Mouse (Mus musculus): ENCODE results near the gene Sp2. TPM values are rescaled to one million over a fixed set of nuclear protein-coding genes. Genes with fewer than 3 reads are reported as not detected.

The Sp2 gene
- polyA plus RNA-seq, 1 experiment: 12.1 TPM

GRCm38 (mm10) chr11:96916885-96917396 is 65.8 kb downstream of the Sp2 start:
- no peak for DNase-seq (ENCODE audit: extremely low spot score in 1 of 2, low spot score in 1 of 2)

GRCm38 (mm10) chr11:96916044-96916884 is 66.5 kb downstream of the Sp2 start, which contains the start of gene Cdk5rap3:
Gene Cdk5rap3 (minus strand): TSS chr11:96916496.
- peak; percentile 98 to 99 for DNase-seq (ENCODE audit: extremely low spot score in 1 of 2, low spot score in 1 of 2)

GRCm38 (mm10) chr11:96912682-96913081 is 70.1 kb downstream of the Sp2 start:
- no peak for DNase-seq (ENCODE audit: extremely low spot score in 1 of 2, low spot score in 1 of 2)

GRCm38 (mm10) chr11:96910003-96910402 is 72.8 kb downstream of the Sp2 start:
- peak; percentile 56 to 92 for DNase-seq (ENCODE audit: extremely low spot score in 1 of 2, low spot score in 1 of 2)

- no peak for DNase-seq (ENCODE audit: extremely low spot score in 1 of 2, low spot score in 1 of 2)
Measured at GRCm38 (mm10) chr11:96908594-96908993, 74.2 kb downstream of the Sp2 start.

GRCm38 (mm10) chr11:96906431-96907161 is 76.2 kb downstream of the Sp2 start:
- DNase-seq (ENCODE audit: extremely low spot score in 1 of 2, low spot score in 1 of 2): no peak

Other genes starting within 250 kb of the Sp2 start
- 42.0 and 48.0 TPM in 2 replicates for gene Snx11, start 205.4 kb downstream of the Sp2 start, polyA plus RNA-seq (2012; rRNA removed)
- 37.5 and 42.8 TPM in 2 replicates for gene Cbx1, start 193.8 kb downstream of the Sp2 start, polyA plus RNA-seq (2012; rRNA removed)
- gene Nfe2l1, start 153.0 kb downstream of the Sp2 start, polyA plus RNA-seq (2012; rRNA removed): 184 and 186 TPM in 2 replicates
- gene Copz2, start 133.1 kb downstream of the Sp2 start, polyA plus RNA-seq (2012; rRNA removed): 13.3 and 16.2 TPM in 2 replicates
- gene Cdk5rap3, start 66.5 kb downstream of the Sp2 start, polyA plus RNA-seq (2012; rRNA removed): 37.8 and 45.8 TPM in 2 replicates
- gene Prr15l, start 54.9 kb downstream of the Sp2 start, polyA plus RNA-seq (2012; rRNA removed): not detected in 2 replicates
- 34.9 and 35.9 TPM in 2 replicates for gene Pnpo, start 39.0 kb downstream of the Sp2 start, polyA plus RNA-seq (2012; rRNA removed)
- gene Sp6, start 30.4 kb upstream of the Sp2 start, polyA plus RNA-seq (2012; rRNA removed): 0.50 and 0.62 TPM in 2 replicates
- gene Scrn2, start 47.0 kb upstream of the Sp2 start, polyA plus RNA-seq (2012; rRNA removed): 6.1 and 6.3 TPM in 2 replicates
- 0.82 TPM in 2 replicates for gene Lrrc46, start 58.4 kb upstream of the Sp2 start, polyA plus RNA-seq (2012; rRNA removed)
- gene Mrpl10, start 58.6 kb upstream of the Sp2 start, polyA plus RNA-seq (2012; rRNA removed): 60.2 and 66.3 TPM in 2 replicates
- gene Osbpl7, start 67.7 kb upstream of the Sp2 start, polyA plus RNA-seq (2012; rRNA removed): 11.2 and 14.0 TPM in 2 replicates
- 9.7 and 10.1 TPM in 2 replicates for gene Tbx21, start 132.4 kb upstream of the Sp2 start, polyA plus RNA-seq (2012; rRNA removed)
- 51.1 and 62.2 TPM in 2 replicates for gene Tbkbp1, start 168.5 kb upstream of the Sp2 start, polyA plus RNA-seq (2012; rRNA removed)
- 76.4 and 80.7 TPM in 2 replicates for gene Kpnb1, start 204.9 kb upstream of the Sp2 start, polyA plus RNA-seq (2012; rRNA removed)